Mouse (Mus musculus) brain, embryonic 14.5 days (tissue): ENCODE measurements around the gene Rnf152.

Source experiments
- CTCF ChIP-seq: fragments of 200-500 bp; IDR thresholded peaks from 2 replicates; pipeline ENCODE4 v1.5.1; 2012; ENCODE audit warnings: inconsistent platforms, mild to moderate bottlenecking, moderate library complexity, borderline replicate concordance; ENCODE audit not compliant: insufficient read depth, insufficient read length; ENCODE audit errors: extremely low read depth
- POLR2A ChIP-seq: fragments of 200-500 bp; IDR thresholded peaks from 2 replicates; pipeline ENCODE4 v1.6.1; 2012; ENCODE audit warnings: mild to moderate bottlenecking, inconsistent platforms, borderline replicate concordance; ENCODE audit not compliant: poor library complexity, insufficient read depth, insufficient read length, severe bottlenecking; ENCODE audit errors: extremely low read depth

- no peak for TF ChIP-seq CTCF
- TF ChIP-seq POLR2A: no peak
Measured at GRCm38 (mm10) chr1:105257199-105257598, 99.3 kb downstream of the Rnf152 start.
